Mouse (Mus musculus): ENCODE measurements around the gene Hk1. TPM values are rescaled to one million over a fixed set of nuclear protein-coding genes. Genes with fewer than 3 reads are reported as not detected.

The Hk1 gene
- polyA plus RNA-seq, 1 experiment from 2014 or later: 30.7 TPM

DNA sequence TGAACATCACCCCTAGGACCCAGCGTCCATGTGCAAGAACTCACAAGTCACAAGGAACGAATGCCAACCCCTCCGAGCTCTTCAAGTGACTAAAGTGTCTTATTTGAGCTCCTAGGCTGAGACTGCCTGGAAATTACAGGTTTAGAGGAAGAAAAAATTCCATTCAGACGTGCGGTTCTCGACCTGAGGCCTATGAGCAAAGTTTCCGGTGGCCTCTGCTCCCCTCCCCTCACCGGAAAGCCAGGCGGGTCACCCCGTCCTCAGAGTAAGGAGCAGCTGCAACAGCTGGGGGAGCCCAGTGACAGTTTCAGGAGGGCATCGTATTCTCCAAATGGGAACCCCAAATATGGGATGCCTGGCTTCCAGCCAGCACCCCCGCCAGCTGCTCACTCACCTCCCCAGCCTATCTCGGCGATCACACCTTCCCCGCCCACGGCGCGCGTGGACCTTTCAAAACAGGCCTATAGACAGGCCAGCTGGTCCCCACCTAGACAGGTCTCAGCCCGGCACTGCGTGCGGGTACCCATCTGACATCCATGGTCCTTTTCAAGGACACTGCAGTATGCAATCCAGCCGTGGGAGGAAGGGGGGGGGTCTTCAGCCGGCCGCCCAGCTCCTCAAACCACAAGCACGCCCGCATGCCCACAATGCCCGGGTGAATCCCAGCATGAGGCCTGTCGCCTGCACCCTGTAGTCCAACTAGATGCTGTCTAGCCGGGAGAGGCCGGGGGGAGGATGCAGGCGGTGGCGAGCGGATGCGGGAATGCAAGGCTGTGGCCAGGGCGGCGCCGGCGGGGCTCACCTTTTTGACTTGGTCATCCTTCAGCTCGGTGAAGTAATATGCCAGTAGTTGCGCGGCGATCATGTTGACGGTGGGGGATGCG, 40.3 kb downstream of the Hk1 start:
- H3K4me3 ChIP-seq (ENCODE audit: low read depth, low read length): peak overlapping the region; percentile 85
- peaks cover 58% of the 10 kb centered on the region for H3K4me1 ChIP-seq (ENCODE audit: insufficient read depth)
- DNase-seq: peak; percentile 65
- H3K27me3 ChIP-seq (ENCODE audit: insufficient read depth, low read length): no peaks in the 10 kb centered on the region
- H3K9ac ChIP-seq (replicated peaks): peak overlapping the region; percentile 70
- WGBS (ENCODE audit: insufficient replicate concordance): 4% methylated on average over 45 of the region's 45 CpGs
- TF ChIP-seq CTCF (IDR thresholded peaks at IDR 0.05; ENCODE audit: low read depth) (no peak), EP300 (IDR thresholded peaks at IDR 0.05; ENCODE audit: low read depth) (no peak)
- H3K4me2 ChIP-seq (ENCODE audit: low read depth, low read length): peak overlapping the region; percentile 93
- peak overlapping the region; percentile 92 for H3K27ac ChIP-seq (ENCODE audit: low read depth)
- H3K36me3 ChIP-seq (replicated peaks; ENCODE audit: insufficient read depth, low read length): no peaks in the 10 kb centered on the region
- H3K9me3 ChIP-seq (ENCODE audit: low read length): no peaks in the 10 kb centered on the region
- peak; percentile 26 for ATAC-seq

DNA sequence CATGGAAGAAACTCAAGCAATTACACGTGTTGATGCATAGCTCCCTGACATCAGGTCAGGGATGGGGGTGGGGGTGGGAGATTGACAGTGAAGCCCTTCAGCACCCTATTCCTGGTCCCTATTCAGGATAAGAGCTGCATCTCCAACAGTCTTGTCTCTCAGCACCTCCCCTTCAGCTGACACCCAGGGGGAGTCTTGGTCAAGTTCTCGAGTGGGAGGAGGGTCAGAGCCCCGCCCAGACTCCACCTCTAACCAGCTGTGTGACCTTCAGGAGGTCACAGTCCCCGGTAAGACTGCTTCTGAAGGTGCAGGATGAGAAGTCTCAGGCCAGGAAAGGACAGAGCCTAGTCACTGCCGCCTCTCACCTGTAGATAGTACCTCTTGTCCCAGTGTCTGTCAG, 41.1 kb downstream of the Hk1 start:
- H3K4me1 ChIP-seq (ENCODE audit: insufficient read depth): peaks cover 55% of the 10 kb centered on the region
- peak overlapping the region; percentile 93 for H3K4me2 ChIP-seq (ENCODE audit: low read depth, low read length)
- H3K9me3 ChIP-seq (ENCODE audit: low read length): no peaks in the 10 kb centered on the region
- ATAC-seq: no peak
- H3K27ac ChIP-seq (ENCODE audit: low read depth): peak overlapping the region; percentile 92; the same call in 1 of the 2 replicates
- peak overlapping the region; percentile 85 for H3K4me3 ChIP-seq (ENCODE audit: low read depth, low read length)
- no peaks in the 10 kb centered on the region for H3K27me3 ChIP-seq (ENCODE audit: insufficient read depth, low read length)
- H3K36me3 ChIP-seq (replicated peaks; ENCODE audit: insufficient read depth, low read length): 0 out of 2 replicates have a peak, but pooled peaks cover 2% of the 10 kb centered on the region
- no peak for TF ChIP-seq EP300 (IDR thresholded peaks at IDR 0.05; ENCODE audit: low read depth)
- TF ChIP-seq CTCF (IDR thresholded peaks at IDR 0.05; ENCODE audit: low read depth): no peak
- peak; percentile 44 for DNase-seq
- H3K9ac ChIP-seq (replicated peaks): peak overlapping the region; percentile 70
- 22% methylated on average over 5 of the region's 5 CpGs for WGBS (ENCODE audit: insufficient replicate concordance)

DNA sequence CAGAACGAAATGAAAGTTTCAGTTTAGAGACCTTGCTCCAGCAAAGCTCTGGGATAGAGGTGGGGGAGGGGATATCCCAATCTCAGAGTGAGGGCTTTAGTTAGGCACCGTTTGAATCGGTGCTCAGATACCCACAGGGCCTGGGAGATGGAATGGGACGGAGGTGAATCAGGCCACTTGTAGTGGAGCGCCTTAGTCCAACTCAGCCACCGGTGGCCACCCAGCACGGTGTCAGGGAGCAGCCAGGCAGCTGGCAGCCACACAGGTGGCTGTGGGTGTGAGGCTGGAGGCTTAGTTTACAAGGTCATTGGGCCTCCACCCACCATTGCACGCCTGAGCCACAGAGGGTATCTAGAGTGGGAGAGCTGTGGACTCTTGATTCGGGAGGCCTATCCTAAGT, 41.5 kb downstream of the Hk1 start:
- TF ChIP-seq EP300 (IDR thresholded peaks at IDR 0.05; ENCODE audit: low read depth): no peak
- TF ChIP-seq CTCF (IDR thresholded peaks at IDR 0.05; ENCODE audit: low read depth): no peak
- H3K9ac ChIP-seq (replicated peaks): peak overlapping the region; percentile 70
- DNase-seq (no peak), ATAC-seq (no peak)
- peaks cover 55% of the 10 kb centered on the region for H3K4me1 ChIP-seq (ENCODE audit: insufficient read depth)
- H3K4me3 ChIP-seq (ENCODE audit: low read depth, low read length): peak overlapping the region; percentile 85
- 59% methylated on average over 9 of the region's 9 CpGs for WGBS (ENCODE audit: insufficient replicate concordance)
- peak overlapping the region; percentile 92; the same call in 1 of the 2 replicates for H3K27ac ChIP-seq (ENCODE audit: low read depth)
- H3K36me3 ChIP-seq (replicated peaks; ENCODE audit: insufficient read depth, low read length): 0 out of 2 replicates have a peak, but pooled peaks cover 2% of the 10 kb centered on the region
- peak overlapping the region; percentile 93 for H3K4me2 ChIP-seq (ENCODE audit: low read depth, low read length)
- no peaks in the 10 kb centered on the region for H3K27me3 ChIP-seq (ENCODE audit: insufficient read depth, low read length)
- no peaks in the 10 kb centered on the region for H3K9me3 ChIP-seq (ENCODE audit: low read length)

DNA sequence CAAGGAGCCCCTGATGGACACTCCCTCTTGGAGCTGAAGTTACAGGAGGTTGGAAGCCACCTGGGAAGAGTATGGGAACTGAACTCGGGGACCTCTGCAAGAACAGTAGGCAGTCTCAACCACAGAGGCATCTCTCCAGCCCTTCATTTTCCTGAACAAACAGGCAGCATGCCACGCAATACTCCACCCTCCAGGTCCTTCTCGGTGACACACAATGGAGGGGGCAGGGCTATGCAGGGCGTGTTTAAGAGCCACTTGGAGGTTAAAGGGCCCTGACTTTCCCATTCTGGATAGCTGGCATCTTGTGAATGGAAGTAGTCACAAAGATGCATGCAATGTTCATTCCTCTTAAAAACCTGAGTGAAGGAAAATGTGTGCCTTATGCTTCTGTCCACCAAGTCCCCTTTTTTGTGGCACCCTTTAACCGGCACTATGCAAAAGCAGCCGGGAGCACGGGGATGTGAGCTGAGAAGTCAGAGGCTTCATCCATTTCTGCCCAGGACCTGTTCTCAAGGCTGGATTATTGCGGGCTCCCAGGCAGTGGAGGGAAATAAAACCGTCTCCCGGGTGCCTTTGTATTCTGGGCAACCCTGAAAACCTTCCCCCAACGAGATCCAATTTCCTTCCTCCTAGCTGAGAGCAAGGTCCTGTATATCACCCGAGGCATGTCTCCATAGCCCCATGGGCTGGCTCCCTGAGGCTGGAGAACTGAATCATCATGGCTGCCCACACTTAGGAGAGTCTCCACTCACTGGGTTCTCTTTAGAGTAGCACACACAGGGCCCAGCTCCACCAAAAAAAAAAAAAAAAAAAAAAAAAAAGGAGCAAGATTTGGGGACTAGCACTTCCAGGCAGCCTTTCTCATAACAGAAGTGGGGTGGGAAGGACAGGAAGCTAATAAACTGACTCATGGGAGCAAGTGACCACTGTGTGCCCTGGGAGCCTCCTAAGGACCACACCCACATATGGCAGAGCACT, 42.8 kb downstream of the Hk1 start:
- TF ChIP-seq CTCF (IDR thresholded peaks at IDR 0.05; ENCODE audit: low read depth) (no peak), EP300 (IDR thresholded peaks at IDR 0.05; ENCODE audit: low read depth) (no peak)
- Histone ChIP-seq H3K4me3 (ENCODE audit: low read depth, low read length) (no peak overlapping the region), H3K36me3 (replicated peaks; ENCODE audit: insufficient read depth, low read length) (0 out of 2 replicates have a peak, but pooled peaks cover 2% of the 10 kb centered on the region), H3K27me3 (ENCODE audit: insufficient read depth, low read length) (no peaks in the 10 kb centered on the region), H3K27ac (ENCODE audit: low read depth) (peak overlapping the region; percentile 41), H3K9me3 (ENCODE audit: low read length) (no peaks in the 10 kb centered on the region), H3K9ac (replicated peaks) (no peak overlapping the region), H3K4me2 (ENCODE audit: low read depth, low read length) (peak overlapping the region; percentile 15), H3K4me1 (ENCODE audit: insufficient read depth) (peaks cover 61% of the 10 kb centered on the region)
- WGBS (ENCODE audit: insufficient replicate concordance): 24% methylated on average over 12 of the region's 12 CpGs
- DNase-seq (no peak), ATAC-seq (no peak)

DNA sequence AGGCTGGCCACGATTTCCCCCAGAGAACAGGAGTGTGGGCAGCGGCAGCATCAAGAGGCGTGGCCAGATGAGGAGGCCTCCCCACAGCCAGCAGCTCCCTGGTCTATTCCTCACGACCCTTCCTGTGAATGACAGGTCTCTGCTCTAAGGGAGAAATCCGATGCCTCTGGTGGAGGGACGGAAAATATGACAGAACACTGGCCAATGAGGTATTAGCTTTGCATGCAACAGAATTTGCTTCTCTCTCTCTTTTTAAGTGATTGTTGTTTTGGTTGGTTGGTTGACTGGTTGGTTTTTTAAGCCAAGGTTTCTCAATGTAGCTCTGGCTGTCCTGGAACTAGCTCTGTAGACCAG, 44.3 kb downstream of the Hk1 start:
- 24% methylated on average over 6 of the region's 6 CpGs for WGBS (ENCODE audit: insufficient replicate concordance)
- no peak for DNase-seq
- no peak overlapping the region for H3K4me3 ChIP-seq (ENCODE audit: low read depth, low read length)
- H3K4me2 ChIP-seq (ENCODE audit: low read depth, low read length): peak overlapping the region; percentile 51; the same call in 1 of the 2 replicates
- no peak for ATAC-seq
- TF ChIP-seq CTCF (IDR thresholded peaks at IDR 0.05; ENCODE audit: low read depth): no peak
- H3K36me3 ChIP-seq (replicated peaks; ENCODE audit: insufficient read depth, low read length): 0 out of 2 replicates have a peak, but pooled peaks cover 2% of the 10 kb centered on the region
- H3K27ac ChIP-seq (ENCODE audit: low read depth): peak overlapping the region; percentile 23; the same call in 1 of the 2 replicates
- no peaks in the 10 kb centered on the region for H3K27me3 ChIP-seq (ENCODE audit: insufficient read depth, low read length)
- H3K9ac ChIP-seq (replicated peaks): no peak overlapping the region
- H3K4me1 ChIP-seq (ENCODE audit: insufficient read depth): peaks cover 69% of the 10 kb centered on the region
- H3K9me3 ChIP-seq (ENCODE audit: low read length): no peaks in the 10 kb centered on the region

Data from liver, postnatal 0 days (tissue).